Mouse (Mus musculus): Measurements from ENCODE around the gene Naa38.

GRCm38 (mm10) chr11:69443328-69443727 is 48.0 kb downstream of the Naa38 start:
- TF ChIP-seq EP300 (IDR thresholded peaks at IDR 0.05; ENCODE audit: insufficient read depth, low read depth, low read length) (0 out of 2 replicates have a peak, but pooled peaks have one; percentile 25), POLR2A (IDR thresholded peaks at IDR 0.05; ENCODE audit: insufficient read depth, low read length) (no peak), CTCF (IDR thresholded peaks at IDR 0.05; ENCODE audit: low read depth, low read length) (no peak)
